Mouse (Mus musculus): Measurements from ENCODE around the gene Acsbg1. TPM values are rescaled to one million over a fixed set of nuclear protein-coding genes. Genes with fewer than 3 reads are reported as not detected.

Acsbg1 gene
- polyA plus RNA-seq, 1 experiment from 2014 or later = 18.4 TPM

DNA sequence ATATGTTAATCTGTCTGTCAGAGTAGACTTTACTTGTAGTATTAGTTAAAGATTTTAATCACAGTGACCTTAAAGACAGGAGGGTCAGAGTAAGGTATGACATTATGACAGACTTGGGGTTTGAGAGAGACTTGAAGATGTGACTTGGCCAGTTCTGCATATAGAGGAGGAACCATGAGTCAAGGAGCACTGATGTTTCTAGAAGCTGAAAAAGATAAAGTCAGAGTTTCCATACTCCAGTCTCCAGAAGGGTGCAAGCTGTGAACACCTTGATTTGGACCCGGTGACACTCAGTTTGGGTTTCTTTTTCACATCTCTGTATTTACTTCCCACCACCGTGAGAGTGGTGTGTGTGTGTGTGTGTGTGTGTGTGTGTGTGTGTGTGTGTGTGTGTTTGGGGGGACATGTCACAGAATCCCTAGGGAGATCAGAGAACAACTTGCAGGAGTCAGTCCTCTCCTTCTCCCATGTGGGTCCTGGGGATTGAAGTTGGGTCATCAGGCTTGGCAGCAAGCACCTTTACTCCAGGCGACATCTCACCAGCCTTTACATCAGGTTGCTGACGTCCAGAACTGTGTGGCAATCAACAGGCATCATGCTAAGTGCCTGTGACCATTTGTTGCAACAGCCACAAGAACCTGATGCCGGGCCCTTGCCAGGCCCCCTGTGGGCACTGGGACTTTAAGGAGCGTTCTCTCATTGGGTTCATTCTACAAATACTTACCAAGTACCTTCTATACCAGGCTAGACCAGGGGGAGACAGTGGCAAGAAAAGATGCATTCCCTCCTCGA, 22.3 kb upstream of the Acsbg1 start:
- no peak for DNase-seq (ENCODE audit: low spot score)
- H3K36me3 ChIP-seq (ENCODE audit: control insufficient read depth, insufficient read depth, low read length) = no peaks in the 10 kb centered on the region
- H3K9ac ChIP-seq (ENCODE audit: low read length) = no peak overlapping the region
- H3K4me3 ChIP-seq (ENCODE audit: low read depth, low read length) = no peak overlapping the region
- no peak overlapping the region for H3K27ac ChIP-seq (ENCODE audit: low read depth, low read length)
- H3K4me2 ChIP-seq (ENCODE audit: low read depth, low read length, severe bottlenecking) = no peak overlapping the region
- no peak for ATAC-seq (replicated peaks; ENCODE audit: low FRiP score)
- H3K27me3 ChIP-seq (ENCODE audit: control insufficient read depth, insufficient read depth, low read length) = no peaks in the 10 kb centered on the region
- H3K9me3 ChIP-seq (ENCODE audit: control insufficient read depth, low read length) = no peaks in the 10 kb centered on the region
- WGBS = 71% methylated on average over 7 of the region's 7 CpGs
- no peaks in the 10 kb centered on the region for H3K4me1 ChIP-seq (replicated peaks; ENCODE audit: control insufficient read depth, insufficient read depth, low read length)

DNA sequence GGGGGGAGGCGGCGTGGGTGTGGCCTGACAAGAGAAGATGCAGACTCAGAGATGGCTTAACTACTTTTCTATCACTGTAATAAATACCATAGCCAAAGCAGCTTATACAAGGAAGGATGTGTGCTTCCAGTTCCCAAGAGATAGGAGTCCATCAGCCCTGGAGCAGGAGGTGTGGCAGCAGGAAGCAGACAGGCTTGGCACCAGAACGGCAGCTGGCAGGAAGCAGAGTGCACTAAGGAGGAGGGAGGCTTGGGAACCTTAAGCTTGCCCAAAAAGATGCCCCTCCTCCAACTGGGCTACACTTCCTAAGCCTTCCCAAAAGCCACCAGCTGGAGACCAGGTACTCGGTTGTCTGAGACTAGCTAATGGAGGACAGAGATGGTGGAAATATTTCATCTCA, 21.2 kb upstream of the Acsbg1 start:
- Histone ChIP-seq H3K27me3 (ENCODE audit: control insufficient read depth, insufficient read depth, low read length) (no peaks in the 10 kb centered on the region), H3K27ac (ENCODE audit: low read depth, low read length) (no peak overlapping the region), H3K4me1 (replicated peaks; ENCODE audit: control insufficient read depth, insufficient read depth, low read length) (no peaks in the 10 kb centered on the region), H3K9ac (ENCODE audit: low read length) (no peak overlapping the region), H3K9me3 (ENCODE audit: control insufficient read depth, low read length) (no peaks in the 10 kb centered on the region), H3K4me3 (ENCODE audit: low read depth, low read length) (no peak overlapping the region), H3K36me3 (ENCODE audit: control insufficient read depth, insufficient read depth, low read length) (no peaks in the 10 kb centered on the region), H3K4me2 (ENCODE audit: low read depth, low read length, severe bottlenecking) (no peak overlapping the region)
- ATAC-seq (replicated peaks; ENCODE audit: low FRiP score) = no peak
- WGBS = 79% methylated on average over 4 of the region's 4 CpGs
- DNase-seq (ENCODE audit: low spot score) = no peak

DNA sequence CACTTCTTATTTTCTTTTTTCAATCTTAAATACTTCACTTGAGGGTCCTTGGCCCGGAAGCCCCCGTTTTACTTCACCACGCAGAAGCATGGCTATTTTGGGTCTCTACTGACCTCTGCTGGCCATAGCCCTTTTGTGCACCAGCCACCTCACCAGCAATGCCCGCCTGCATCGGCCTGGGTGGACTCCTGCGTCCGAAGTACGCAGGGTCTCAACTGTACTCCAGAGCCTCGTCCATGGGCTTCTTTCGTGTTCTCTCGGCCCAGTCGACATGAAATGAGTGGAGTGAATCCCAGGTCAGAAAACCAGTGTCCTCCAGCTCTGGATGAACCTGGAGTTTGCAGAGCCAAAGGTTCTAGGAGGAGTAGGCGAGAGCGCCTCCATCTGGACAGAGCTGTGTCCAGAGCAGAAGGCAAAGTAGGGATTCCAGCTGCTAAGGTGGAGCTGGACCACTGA, 14.9 kb upstream of the Acsbg1 start:
- no peaks in the 10 kb centered on the region for H3K4me1 ChIP-seq (replicated peaks; ENCODE audit: control insufficient read depth, insufficient read depth, low read length)
- peak overlapping the region; percentile 61 for H3K4me2 ChIP-seq (ENCODE audit: low read depth, low read length, severe bottlenecking)
- peak overlapping the region; percentile 58 for H3K9ac ChIP-seq (ENCODE audit: low read length)
- no peak overlapping the region for H3K27ac ChIP-seq (ENCODE audit: low read depth, low read length)
- H3K9me3 ChIP-seq (ENCODE audit: control insufficient read depth, low read length) = no peaks in the 10 kb centered on the region
- peak; percentile 89 for DNase-seq (ENCODE audit: low spot score)
- no peaks in the 10 kb centered on the region for H3K27me3 ChIP-seq (ENCODE audit: control insufficient read depth, insufficient read depth, low read length)
- peak; percentile 81 for ATAC-seq (replicated peaks; ENCODE audit: low FRiP score)
- 2% methylated on average over 14 of the region's 14 CpGs for WGBS
- H3K4me3 ChIP-seq (ENCODE audit: low read depth, low read length) = peak overlapping the region; percentile 28
- H3K36me3 ChIP-seq (ENCODE audit: control insufficient read depth, insufficient read depth, low read length) = no peaks in the 10 kb centered on the region

DNA sequence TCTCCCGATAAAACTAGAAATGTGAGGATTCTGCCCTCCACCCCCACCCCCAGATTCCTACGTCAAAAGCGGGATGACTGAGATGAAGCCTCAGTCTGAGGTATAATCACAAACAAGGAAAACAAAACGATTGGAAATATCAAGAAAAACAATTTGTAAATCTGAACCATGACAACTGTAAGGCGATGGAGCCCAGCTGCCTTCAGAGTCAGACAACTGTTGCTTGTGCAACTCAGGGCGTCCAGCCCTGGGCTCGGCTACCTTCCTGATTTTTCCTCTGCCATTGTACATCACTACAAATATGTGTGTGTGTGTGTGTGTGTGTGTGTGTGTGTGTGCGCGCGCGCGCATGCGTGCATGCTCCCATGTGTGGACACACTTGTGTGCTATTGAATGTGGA, 12.2 kb upstream of the Acsbg1 start:
- no peaks in the 10 kb centered on the region for H3K27me3 ChIP-seq (ENCODE audit: control insufficient read depth, insufficient read depth, low read length)
- H3K4me1 ChIP-seq (replicated peaks; ENCODE audit: control insufficient read depth, insufficient read depth, low read length) = no peaks in the 10 kb centered on the region
- H3K4me3 ChIP-seq (ENCODE audit: low read depth, low read length) = no peak overlapping the region
- H3K9ac ChIP-seq (ENCODE audit: low read length) = no peak overlapping the region
- no peaks in the 10 kb centered on the region for H3K9me3 ChIP-seq (ENCODE audit: control insufficient read depth, low read length)
- WGBS = 89% methylated on average over 13 of the region's 13 CpGs
- ATAC-seq (replicated peaks; ENCODE audit: low FRiP score) (no peak), DNase-seq (ENCODE audit: low spot score) (no peak)
- no peak overlapping the region for H3K27ac ChIP-seq (ENCODE audit: low read depth, low read length)
- H3K4me2 ChIP-seq (ENCODE audit: low read depth, low read length, severe bottlenecking) = no peak overlapping the region
- H3K36me3 ChIP-seq (ENCODE audit: control insufficient read depth, insufficient read depth, low read length) = no peaks in the 10 kb centered on the region

DNA sequence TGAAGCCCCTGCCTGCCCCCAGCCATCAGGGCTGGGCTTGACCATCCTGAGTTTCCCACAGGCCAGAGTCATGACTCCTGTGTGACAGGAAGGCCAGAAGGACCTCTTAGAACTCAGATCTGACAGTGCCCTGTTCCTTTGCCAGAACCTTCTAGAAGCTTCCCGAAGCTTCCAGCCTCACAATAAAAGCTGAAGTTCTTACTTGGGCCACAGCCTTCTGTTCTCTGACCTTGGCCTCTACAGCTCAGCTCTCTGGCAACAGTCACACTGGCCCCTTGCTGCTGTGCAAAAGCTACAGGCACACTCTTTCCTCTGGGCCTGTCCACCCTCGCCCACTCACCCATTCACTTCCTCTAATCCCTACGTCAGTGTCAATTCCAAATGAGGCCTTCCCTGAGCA, 10.3 kb upstream of the Acsbg1 start:
- DNase-seq (ENCODE audit: low spot score) (no peak), ATAC-seq (replicated peaks; ENCODE audit: low FRiP score) (no peak)
- Histone ChIP-seq H3K27me3 (ENCODE audit: control insufficient read depth, insufficient read depth, low read length) (no peaks in the 10 kb centered on the region), H3K9me3 (ENCODE audit: control insufficient read depth, low read length) (no peaks in the 10 kb centered on the region), H3K9ac (ENCODE audit: low read length) (no peak overlapping the region), H3K27ac (ENCODE audit: low read depth, low read length) (no peak overlapping the region), H3K4me3 (ENCODE audit: low read depth, low read length) (no peak overlapping the region), H3K4me2 (ENCODE audit: low read depth, low read length, severe bottlenecking) (no peak overlapping the region), H3K36me3 (ENCODE audit: control insufficient read depth, insufficient read depth, low read length) (no peaks in the 10 kb centered on the region), H3K4me1 (replicated peaks; ENCODE audit: control insufficient read depth, insufficient read depth, low read length) (no peaks in the 10 kb centered on the region)
- 81% methylated on average over 3 of the region's 3 CpGs for WGBS

DNA sequence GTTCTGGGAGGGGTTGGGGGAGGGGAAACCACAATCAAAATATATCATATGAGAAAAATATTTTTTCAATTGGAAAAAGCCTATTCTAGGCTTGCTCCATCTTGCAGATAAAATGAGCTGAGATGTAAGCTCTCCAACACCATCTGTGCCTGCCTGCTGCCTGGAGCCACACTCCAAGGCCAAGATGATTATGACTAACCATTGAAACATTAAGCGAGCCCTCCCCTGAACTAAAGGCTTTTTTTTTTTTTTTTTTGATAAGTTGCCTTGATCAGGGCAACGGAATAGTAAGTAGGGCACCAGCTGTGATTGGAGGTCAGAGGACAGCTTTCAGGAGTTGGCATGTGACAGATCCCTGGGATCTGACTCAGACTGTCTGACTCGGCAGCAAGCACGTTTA, 6.8 kb upstream of the Acsbg1 start:
- no peak overlapping the region for H3K4me2 ChIP-seq (ENCODE audit: low read depth, low read length, severe bottlenecking)
- whole genome bisulfite sequencing = 70% methylated on average over 4 of the region's 4 CpGs
- H3K9ac ChIP-seq (ENCODE audit: low read length) = no peak overlapping the region
- ATAC-seq (replicated peaks; ENCODE audit: low FRiP score) (no peak), DNase-seq (ENCODE audit: low spot score) (no peak)
- H3K27ac ChIP-seq (ENCODE audit: low read depth, low read length) = no peak overlapping the region
- no peaks in the 10 kb centered on the region for H3K27me3 ChIP-seq (ENCODE audit: control insufficient read depth, insufficient read depth, low read length)
- no peaks in the 10 kb centered on the region for H3K9me3 ChIP-seq (ENCODE audit: control insufficient read depth, low read length)
- H3K36me3 ChIP-seq (ENCODE audit: control insufficient read depth, insufficient read depth, low read length) = no peaks in the 10 kb centered on the region
- H3K4me1 ChIP-seq (replicated peaks; ENCODE audit: control insufficient read depth, insufficient read depth, low read length) = no peaks in the 10 kb centered on the region
- no peak overlapping the region for H3K4me3 ChIP-seq (ENCODE audit: low read depth, low read length)

DNA sequence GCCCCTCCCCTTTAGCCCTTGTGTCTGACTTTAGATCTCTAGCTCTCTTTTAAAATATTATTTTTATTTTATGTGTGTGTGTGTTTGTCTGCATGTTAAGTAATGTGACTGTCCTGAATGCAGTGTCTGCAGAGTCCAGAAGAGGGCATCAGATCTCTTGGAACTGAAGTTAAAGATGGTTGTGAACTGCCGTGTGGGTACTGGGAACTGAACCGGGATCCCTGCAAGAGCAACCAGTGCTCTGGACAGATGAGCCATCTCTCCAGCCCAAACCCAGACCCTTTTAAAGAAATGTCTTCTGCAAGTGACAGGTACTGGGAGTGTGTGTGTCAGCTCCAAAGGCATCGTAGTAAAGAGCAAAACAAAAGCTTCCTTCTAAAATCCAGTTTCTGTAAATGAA, 4.4 kb upstream of the Acsbg1 start:
- Histone ChIP-seq H3K4me3 (ENCODE audit: low read depth, low read length) (no peak overlapping the region), H3K9ac (ENCODE audit: low read length) (no peak overlapping the region), H3K27me3 (ENCODE audit: control insufficient read depth, insufficient read depth, low read length) (no peaks in the 10 kb centered on the region), H3K4me2 (ENCODE audit: low read depth, low read length, severe bottlenecking) (no peak overlapping the region), H3K36me3 (ENCODE audit: control insufficient read depth, insufficient read depth, low read length) (no peaks in the 10 kb centered on the region), H3K9me3 (ENCODE audit: control insufficient read depth, low read length) (no peaks in the 10 kb centered on the region), H3K27ac (ENCODE audit: low read depth, low read length) (no peak overlapping the region), H3K4me1 (replicated peaks; ENCODE audit: control insufficient read depth, insufficient read depth, low read length) (0 out of 2 replicates have a peak, but pooled peaks cover 3% of the 10 kb centered on the region)
- DNase-seq (ENCODE audit: low spot score) (no peak), ATAC-seq (replicated peaks; ENCODE audit: low FRiP score) (no peak)
- WGBS = 90% methylated on average over 3 of the region's 3 CpGs

DNA sequence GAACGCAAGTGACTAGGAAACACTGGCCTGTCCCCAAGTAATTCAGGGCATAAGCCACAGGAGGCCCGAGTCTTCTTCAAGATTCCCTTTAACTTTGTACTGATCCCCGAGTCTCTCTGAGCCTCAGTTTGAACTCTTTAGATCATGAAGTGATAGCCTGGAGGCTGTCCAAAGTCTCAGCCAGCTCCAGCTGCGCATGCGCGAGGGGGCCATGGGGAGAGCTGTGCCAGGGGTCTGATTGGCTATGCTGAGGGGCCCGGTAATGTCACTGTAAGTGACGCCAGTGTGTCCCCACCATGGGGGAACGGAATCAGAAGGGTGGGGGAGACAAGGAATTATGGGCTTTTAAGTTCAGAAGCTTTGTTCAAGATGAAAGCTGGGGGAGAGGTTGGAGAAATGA, 2.7 kb upstream of the Acsbg1 start:
- H3K27me3 ChIP-seq (ENCODE audit: control insufficient read depth, insufficient read depth, low read length) = no peaks in the 10 kb centered on the region
- 87% methylated on average over 9 of the region's 9 CpGs for WGBS
- no peak overlapping the region for H3K4me2 ChIP-seq (ENCODE audit: low read depth, low read length, severe bottlenecking)
- no peaks in the 10 kb centered on the region for H3K9me3 ChIP-seq (ENCODE audit: control insufficient read depth, low read length)
- no peak overlapping the region for H3K9ac ChIP-seq (ENCODE audit: low read length)
- no peak overlapping the region for H3K27ac ChIP-seq (ENCODE audit: low read depth, low read length)
- H3K36me3 ChIP-seq (ENCODE audit: control insufficient read depth, insufficient read depth, low read length) = no peaks in the 10 kb centered on the region
- no peak for DNase-seq (ENCODE audit: low spot score)
- 0 out of 2 replicates have a peak, but pooled peaks cover 3% of the 10 kb centered on the region for H3K4me1 ChIP-seq (replicated peaks; ENCODE audit: control insufficient read depth, insufficient read depth, low read length)
- no peak overlapping the region for H3K4me3 ChIP-seq (ENCODE audit: low read depth, low read length)
- no peak for ATAC-seq (replicated peaks; ENCODE audit: low FRiP score)

DNA sequence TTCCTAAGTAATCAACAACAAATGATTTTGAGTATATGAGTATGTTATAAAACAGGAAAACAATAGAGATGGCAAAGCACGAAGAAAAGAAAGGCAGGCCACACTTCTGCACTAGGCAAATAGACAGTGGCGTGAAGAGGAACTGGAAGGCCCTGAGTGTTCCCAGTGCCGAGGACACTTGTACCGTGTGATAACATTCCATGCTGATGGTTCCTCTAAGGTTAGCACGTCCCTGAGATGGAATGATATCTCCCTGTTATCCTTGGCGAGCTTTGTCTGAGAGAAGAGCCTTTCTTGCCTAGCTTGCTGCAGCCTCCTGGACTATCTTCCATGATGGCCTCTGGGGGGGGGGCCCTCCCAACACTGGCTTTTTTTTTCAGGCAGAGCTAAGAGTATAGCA, 2.9 kb downstream of the Acsbg1 start:
- 87% methylated on average over 6 of the region's 6 CpGs for WGBS
- ATAC-seq (replicated peaks; ENCODE audit: low FRiP score) = no peak
- H3K9me3 ChIP-seq (ENCODE audit: control insufficient read depth, low read length) = no peaks in the 10 kb centered on the region

More for the DNA sequence above, 2.9 kb downstream of the Acsbg1 start:
- H3K4me1 ChIP-seq (replicated peaks; ENCODE audit: control insufficient read depth, insufficient read depth, low read length) = 0 out of 2 replicates have a peak, but pooled peaks cover 3% of the 10 kb centered on the region
- H3K4me3 ChIP-seq (ENCODE audit: low read depth, low read length) = no peak overlapping the region
- no peaks in the 10 kb centered on the region for H3K36me3 ChIP-seq (ENCODE audit: control insufficient read depth, insufficient read depth, low read length)
- H3K9ac ChIP-seq (ENCODE audit: low read length) = no peak overlapping the region
- H3K27me3 ChIP-seq (ENCODE audit: control insufficient read depth, insufficient read depth, low read length) = no peaks in the 10 kb centered on the region
- H3K4me2 ChIP-seq (ENCODE audit: low read depth, low read length, severe bottlenecking) = no peak overlapping the region
- DNase-seq (ENCODE audit: low spot score) = no peak
- no peak overlapping the region for H3K27ac ChIP-seq (ENCODE audit: low read depth, low read length)
